Mouse (Mus musculus) mesoderm, embryonic 11.5 days (tissue): Measurements from ENCODE around the gene Trappc2.

Experiments
- DNase-seq: peaks from one replicate; pipeline ENCODE4 v3.0.0-alpha.2; 2012; ENCODE audit warnings: low read depth, low spot score

The Trappc2 gene

DNA sequence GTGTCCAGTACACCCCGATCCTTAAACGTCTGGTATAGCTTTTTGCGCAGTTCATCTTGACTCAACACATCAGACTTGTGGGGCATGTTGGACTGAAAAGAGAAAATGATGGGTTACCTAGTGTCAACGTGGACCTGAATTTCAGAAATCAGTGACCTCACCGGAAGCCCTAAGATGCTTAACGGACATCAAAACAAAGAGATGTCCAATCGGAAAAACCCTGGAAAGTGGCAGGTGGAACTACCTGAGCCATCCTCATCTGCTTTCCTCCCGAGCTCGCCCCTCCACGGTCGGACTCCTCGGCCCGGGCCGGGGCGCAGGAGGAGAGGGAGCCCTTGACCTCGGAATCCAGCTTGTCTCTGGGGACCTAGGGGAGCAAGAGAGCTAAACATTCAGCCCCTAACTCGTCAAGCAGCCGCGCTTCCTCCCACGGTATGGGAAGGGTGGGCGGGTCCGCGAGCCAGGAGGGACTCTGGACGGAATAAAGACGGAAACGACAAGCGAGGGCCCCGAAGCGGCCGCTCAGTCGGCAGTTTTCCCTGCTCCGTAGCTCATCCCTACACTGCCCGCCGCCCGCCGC, at the start of gene Trappc2:
Gene Trappc2 (plus strand): TSS at position 539 of the 580 bp plus-strand sequence.
- no peak for DNase-seq

DNA sequence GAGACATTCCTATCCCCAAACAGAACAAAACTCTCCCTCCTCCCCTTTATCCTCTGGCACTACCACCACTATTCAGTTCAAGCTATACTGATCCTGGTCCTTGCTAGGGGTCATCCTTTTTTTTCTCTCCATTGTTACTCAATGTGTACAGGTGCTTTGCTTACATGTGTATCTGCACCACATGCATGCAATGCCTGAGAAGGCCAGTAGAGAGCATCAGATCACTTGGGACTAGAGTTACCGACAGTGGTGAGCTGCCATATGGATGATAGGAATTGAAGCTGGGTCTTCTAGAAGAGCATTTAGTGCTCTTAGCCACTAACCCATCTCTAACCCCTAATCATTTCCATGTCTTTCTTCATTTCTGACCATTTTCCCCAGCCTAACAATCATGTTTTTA, 46.6 kb upstream of the Trappc2 start:
- DNase-seq, result no peak

DNA sequence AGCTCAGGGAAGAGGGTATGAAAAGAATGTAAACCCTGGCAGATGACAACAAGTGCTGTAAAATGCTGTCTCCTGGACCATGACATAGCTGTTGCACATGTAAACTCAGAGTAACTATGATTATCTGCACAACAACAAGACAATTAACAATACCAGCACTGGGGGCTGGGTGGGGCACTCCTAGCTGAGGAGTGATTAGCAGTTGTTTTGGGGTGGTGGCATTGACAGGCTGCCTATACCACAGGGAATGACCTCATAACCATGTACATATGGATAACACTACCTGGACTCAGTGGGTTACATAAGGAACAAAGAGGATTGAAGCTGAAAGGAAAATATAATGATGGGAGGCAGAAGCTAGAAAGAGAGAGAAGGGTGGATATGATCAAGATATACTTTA, 32.5 kb upstream of the Trappc2 start:
- no peak for DNase-seq

DNA sequence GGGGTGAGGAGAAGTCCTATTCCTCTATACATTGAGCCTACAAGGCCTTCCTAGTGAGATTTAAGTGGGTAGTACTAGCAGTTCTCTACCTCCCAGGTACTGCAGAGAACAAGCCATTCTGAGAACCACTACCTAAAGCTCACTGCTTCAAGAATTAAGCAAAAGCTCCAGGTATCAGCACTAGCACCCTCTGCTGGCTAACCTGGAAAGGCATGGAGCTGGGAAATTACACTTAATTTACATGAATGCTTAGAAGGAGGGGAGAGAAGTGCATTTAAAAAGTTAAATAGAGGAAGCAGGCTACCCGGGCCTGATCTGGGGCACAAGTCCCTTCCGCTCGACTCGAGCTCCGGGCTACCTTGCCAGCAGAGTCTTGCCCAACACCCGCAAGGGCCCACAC, 24.2 kb upstream of the Trappc2 start:
- peak; percentile 8 for DNase-seq

DNA sequence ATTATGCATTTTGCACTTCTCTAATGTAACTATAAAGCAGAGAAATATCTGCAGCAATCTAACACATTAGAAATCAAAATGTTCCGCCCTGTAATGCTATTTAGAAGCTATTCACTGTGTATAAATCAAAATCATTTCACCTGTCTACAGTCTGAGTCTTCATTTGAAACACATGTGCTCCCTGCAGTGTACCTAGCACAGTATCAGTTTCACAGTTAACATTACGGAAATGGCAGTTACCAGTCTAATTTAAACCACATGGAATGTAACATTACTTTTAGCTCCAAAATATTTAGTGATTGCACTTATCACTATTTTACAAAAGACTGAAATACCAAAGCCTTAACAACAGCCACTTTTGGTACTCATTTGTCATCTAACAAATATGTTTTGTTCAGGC, 5.6 kb upstream of the Trappc2 start:
- DNase-seq, result peak; percentile 5

DNA sequence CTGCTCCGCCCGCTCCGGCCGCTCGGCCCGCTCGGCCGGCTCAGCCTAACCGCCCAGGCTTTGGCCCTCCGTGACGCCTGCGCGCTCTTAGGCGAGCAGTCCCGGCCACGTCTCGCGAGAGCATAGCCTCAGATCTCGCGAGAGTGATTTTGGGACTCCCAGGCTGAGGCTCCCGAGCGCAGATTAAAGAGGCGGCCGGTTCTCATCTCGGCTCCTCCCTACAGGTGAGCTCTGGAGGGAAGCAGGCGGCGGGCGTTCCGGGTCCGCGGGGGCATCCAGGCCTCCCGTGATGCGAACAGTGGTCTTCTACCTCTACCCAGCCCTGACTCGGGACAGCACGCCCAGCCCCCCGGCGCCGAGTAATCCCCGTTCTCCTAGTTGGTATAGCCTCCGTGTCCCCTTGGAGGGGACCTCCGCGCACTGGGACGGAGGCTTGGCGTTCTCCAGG, 266 bp downstream of the Trappc2 start, which contains the start of gene Ofd1:
Gene Ofd1 (minus strand): TSS at position 89 of the 448 bp plus-strand sequence.
- DNase-seq, result peak; percentile 94

DNA sequence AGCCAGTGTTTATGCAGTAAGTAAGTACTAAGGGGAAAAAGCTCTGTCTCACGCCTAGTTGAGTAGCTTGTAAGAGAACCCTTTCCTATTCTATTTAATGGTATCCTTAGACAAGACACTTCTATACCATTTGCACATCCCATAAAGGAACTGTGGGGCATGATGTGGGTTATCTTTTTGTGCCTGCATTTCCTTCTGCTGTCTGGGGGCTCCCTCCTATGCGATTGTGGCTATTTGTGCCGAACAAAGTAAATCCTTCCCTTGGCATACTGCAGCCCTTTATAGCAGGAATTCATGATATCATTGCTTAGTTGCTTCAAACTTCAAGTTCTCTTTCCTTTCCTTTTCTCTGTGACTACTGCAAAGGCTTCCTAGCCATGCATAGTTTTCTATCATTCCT, 4.2 kb downstream of the Trappc2 start:
- DNase-seq, result no peak

DNA sequence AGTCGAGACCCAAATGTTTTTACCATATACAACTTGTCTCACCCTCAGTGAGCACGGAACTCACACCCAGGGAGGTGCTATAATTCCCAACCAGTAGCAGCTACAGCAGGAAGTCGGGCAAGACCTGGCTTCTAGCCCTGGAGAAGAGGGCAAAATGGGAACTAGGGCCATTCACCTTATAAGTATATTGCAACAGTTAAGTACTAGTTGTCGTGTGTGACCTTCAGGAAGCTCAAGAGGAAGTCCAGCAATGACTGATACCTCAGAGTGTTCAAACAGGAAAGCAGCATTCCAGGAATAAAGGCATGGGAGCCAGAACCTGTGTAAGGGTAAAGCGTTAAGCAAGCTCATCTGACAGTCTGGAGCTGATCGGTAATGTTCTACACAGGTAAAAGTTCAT, 13.2 kb downstream of the Trappc2 start:
- DNase-seq, result no peak

DNA sequence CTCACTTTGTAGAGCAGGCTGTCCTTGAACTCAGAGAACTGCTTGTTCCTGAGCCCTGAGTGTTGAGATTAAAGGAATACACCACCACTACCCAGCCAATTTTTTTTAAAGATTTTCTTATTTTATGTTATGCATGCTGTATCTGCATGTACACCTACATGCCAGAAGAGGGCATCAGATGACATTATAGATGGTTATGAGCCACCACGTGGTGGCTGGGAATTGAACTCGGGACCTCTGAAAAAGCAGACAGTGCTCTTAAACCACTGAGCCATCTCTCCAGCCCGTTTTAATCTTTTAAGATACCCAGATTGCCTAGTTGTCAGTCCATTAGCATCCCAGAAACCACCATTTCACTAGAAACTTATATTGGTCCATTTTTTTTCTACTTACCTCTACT, 14.0 kb downstream of the Trappc2 start:
- no peak for DNase-seq

DNA sequence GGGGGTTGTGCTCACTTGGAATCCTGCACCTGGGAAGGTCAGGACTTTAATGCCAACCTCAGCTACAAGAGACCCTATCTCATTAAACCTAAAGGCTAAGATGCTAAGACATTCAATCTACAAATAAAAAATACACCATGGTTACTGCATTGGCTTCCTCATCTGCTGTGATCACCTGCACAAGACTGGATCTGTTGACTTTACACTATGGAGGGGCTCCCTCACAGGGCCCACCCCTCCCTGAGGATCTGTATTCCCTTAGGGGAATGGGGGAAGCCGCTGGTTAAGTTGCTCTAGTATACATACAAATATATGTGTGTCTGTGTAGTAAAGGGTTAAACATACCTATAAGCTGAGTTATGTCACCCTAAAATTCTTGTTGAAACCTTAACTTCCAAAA, 15.2 kb downstream of the Trappc2 start:
- DNase-seq, result no peak

DNA sequence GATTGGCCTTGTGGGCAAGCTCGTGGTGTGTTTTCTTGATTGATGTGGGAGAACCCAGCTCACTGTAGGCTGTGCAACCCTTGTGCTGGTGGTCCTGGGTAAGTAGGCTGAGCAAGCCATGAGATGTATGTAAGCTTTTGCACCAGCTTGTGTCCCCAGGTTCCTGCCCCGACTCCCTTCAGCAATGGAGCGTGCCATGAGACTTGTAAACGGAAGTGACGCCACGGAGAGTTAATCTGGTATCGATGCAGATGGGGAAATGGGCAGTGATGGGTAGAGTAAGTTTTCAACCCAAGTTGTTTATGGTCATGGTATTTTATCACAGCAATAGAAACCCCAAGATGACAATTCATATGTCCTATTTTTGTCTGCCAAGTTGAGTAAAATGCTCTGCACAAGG, 27.9 kb downstream of the Trappc2 start:
- no peak for DNase-seq

DNA sequence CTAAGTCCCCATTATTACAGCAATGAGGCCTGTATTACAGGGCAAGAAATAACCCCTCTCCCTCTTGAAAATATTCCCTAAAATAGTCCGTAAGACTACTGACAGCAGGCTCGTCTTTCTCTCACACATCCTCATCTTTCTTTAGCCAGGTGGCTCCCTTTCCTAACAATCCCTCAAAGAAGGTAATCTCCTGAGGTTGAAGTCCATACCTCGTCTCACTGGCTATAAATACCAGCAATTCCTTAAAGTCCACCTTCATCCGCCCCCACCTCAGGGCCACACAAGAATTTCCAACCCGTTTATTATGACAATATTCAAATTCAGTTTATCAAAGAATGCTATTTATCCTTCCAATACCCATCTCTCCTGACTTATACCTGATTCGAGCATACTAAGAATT, 32.2 kb downstream of the Trappc2 start:
- no peak for DNase-seq

DNA sequence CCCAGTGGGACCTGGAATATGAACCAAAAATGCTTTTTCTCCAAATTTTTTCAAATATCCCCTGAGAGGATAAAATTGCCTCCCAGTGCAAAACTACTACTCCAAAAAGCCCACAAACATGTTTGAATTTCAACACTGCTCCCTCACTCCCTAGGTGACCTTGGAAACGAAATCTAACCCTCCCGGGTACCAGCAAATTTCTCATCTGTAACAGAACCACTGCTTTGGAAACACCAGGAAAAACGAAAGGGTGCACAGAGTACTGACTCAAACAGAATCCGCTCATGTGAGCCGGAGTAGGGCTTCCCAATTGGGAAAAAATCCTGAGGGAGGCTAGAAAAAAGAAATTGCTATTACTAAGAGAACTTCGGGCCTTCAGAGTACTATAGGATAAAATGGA, 37.0 kb downstream of the Trappc2 start:
- DNase-seq, result no peak

DNA sequence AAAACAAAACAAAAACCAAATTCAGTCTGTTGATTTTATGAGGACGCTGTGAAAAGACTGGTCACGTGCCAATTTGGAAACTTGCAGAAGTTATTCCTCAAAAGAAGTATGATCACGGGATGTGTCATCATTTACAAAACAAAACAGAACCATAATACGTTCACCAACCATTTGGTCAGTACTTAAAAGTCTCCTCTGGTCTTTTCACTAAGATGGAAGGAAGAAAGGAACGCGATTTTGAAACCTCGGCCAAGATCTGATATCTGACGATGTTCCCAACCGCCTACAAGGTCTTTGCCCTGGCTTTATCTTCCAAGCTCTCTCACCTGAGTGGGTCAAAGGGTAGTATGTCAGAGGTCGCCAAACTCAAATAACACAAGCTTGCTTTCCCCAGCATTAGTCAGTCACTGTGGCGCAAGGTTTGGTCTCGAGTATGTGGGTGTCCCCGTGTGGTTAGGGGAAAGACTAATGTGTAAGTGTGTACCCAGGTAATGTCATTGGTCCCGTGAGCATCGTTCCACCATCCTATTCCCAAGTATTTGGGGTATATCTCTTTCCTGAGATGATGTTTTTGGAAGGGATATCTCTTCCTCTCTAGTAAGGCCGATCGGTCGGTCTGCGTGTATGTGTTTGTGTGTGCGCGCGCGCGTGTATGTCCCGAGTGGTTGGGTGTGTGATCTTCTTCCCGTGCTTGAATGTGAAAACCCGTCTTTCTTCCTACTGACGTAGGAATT, 38.4 kb downstream of the Trappc2 start:
- DNase-seq, result peak; percentile 4

DNA sequence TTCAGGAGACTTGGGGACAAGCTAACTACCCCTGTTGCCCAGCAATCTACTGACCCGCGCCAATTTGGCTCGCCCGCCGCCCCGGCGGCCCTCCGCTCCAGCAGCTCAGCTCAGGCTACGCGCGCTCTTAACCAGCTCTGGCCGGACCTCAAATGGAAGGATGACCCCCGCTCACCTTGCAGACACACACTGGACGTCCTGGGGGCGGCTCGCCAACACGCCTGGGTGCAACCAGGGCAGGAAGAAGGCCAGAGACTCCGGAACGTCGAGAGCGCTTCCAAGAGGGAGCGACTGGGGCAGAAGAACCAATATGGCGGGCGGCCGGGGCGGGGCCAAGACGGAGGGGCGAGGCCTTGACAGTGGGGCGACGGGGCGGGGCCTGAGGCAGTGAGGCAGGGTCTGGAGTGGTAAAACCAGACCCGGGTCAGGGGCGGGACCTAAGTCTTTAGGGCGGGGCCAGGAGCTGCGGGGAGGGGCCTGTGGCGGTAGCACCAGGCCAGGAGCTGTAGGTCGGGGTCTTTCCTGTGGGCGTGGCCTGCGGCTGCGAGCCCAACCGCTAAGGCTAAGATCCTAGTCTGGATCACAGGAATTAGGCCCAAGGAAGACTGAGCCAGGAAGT, 39.1 kb downstream of the Trappc2 start, which contains the start of gene Rab9:
Gene Rab9 (minus strand): TSS at position 503 of the 619 bp plus-strand sequence.
- peak; percentile 93 for DNase-seq

DNA sequence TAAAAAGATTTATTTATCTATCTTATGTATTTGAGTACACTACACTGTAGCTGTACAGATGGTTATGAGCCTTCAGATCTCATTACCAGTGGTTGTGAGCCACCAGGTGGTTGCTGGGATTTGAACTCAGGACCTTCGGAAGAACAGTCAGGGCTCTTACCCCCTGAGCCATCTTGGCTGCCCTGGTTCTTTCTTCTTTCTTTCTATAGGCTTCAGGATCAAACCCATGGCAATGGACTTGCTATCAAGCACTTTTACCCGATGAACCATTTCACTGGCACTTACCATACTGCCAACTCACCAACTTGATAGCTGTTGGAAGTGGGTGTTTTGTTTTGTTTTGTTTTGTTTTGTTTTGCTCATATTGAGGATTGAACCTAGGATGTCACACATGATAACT, 54.7 kb downstream of the Trappc2 start:
- DNase-seq, result no peak

DNA sequence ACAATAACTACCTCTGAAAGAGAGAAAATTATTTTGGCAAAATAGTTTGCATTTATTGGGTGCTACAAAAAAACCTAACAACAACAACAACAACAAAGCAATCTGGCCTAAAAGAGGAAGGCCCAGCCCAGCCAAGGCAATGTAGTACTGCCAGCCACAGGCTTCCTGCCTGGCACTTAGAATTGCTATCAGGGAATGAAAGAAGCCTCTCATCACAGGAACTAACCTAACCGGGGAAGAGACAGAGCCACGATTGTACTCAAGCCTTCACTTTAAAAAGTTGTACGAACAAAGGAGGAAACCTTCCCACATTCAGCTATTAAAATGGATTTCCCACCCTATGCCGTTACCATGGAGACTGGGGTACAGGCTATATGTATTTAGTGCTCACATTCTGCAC, 57.4 kb downstream of the Trappc2 start:
- peak; percentile 25 for DNase-seq

DNA sequence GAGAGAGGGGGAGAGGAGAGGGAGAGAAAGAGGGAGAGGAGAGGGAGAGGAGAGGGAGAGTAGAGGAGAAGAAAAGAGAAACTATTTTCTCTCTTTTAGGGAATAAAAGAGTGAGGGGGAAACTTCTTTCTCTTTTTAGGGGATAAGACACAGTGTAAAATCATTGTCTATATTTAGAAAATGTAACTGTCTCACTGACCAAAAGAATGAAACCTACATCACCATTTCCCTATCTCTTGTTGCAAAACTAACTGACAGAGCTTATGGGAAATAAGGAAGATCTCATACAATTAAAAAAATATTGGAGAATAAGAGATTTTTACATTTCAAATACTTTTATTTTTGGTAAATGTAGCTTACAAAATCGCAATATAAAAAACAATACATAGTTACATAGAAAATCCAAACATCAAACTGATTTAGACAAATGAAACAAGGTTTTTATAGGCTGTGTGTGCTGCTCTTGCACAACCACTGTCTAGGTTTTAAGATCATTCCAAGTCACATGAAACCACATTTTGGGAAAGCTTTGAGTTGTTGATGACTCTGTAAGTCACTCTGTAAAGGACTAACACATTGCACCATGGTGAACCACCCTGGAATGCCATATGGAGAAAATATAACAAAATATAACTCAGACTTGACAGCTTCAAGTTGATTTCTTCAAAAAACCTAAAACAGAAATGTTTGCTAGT, 59.3 kb downstream of the Trappc2 start:
- no peak for DNase-seq
